ENCODE assay signal across 11 mouse cellular contexts in genomic region chr8:92129241-92130015, GRCm38 (mm10).
A peak's percentile ranks its signal among the peaks of the same experiment; 100 is the strongest.
DNase-seq lines count a peak whose midpoint lies in the region; ATAC-seq and TF ChIP-seq lines count a peak whose summit lies in the region.
"Had no signal": no experiment of that assay in that cellular context is flagged by ENCODE, and none has a peak within 500 bp of the region (broad histone marks: within the 10 kb centered on the region; RNA-seq: fewer than 3 reads in every experiment).

No protein-coding gene starts in this region.

- no peak overlapping the region for H3K27ac ChIP-seq in heart, embryonic 10.5 days
- no peak overlapping the region for H3K27ac ChIP-seq in midbrain, postnatal 0 days (ENCODE audit: low read depth, low read length)
- no peak overlapping the region for H3K27ac ChIP-seq in midbrain, embryonic 13.5 days
- H3K27ac ChIP-seq in stomach, postnatal 0 days (replicated peaks) = no peak overlapping the region
- H3K27ac ChIP-seq: midbrain, embryonic 12.5 days had no signal

- peaks cover 45% of the 10 kb centered on the region for H3K27me3 ChIP-seq in heart, embryonic 10.5 days (ENCODE audit: insufficient read depth, poor library complexity, severe bottlenecking)
- no peaks in the 10 kb centered on the region for H3K27me3 ChIP-seq in midbrain, postnatal 0 days (ENCODE audit: insufficient read depth, low read length)
- H3K27me3 ChIP-seq in midbrain, embryonic 13.5 days = peaks cover 73% of the 10 kb centered on the region
- no peaks in the 10 kb centered on the region; the same call in 1 of the 2 replicates for H3K27me3 ChIP-seq in stomach, postnatal 0 days (ENCODE audit: control insufficient read depth, insufficient read depth, low read length)
- H3K27me3 ChIP-seq: CH12.LX had no signal

- no peaks in the 10 kb centered on the region for H3K9me3 ChIP-seq in heart, embryonic 10.5 days
- no peaks in the 10 kb centered on the region for H3K9me3 ChIP-seq in midbrain, postnatal 0 days (ENCODE audit: low read length)
- H3K9me3 ChIP-seq in midbrain, embryonic 13.5 days = no peaks in the 10 kb centered on the region
- H3K9me3 ChIP-seq in stomach, postnatal 0 days (ENCODE audit: control insufficient read depth, low read length) = no peaks in the 10 kb centered on the region
- H3K9me3 ChIP-seq: midbrain, embryonic 12.5 days had no signal

- ATAC-seq in midbrain, postnatal 0 days (ENCODE audit: low FRiP score) = no peak
- ATAC-seq in midbrain, embryonic 13.5 days = no peak
- ATAC-seq in stomach, postnatal 0 days (ENCODE audit: low FRiP score, low TSS enrichment) = peak; percentile 29; the same call in 1 of the 2 replicates

- WGBS in heart, embryonic 10.5 days = 72% methylated on average over 6 of the region's 6 CpGs
- WGBS in midbrain, postnatal 0 days = 62% methylated on average over 6 of the region's 6 CpGs
- 71% methylated on average over 6 of the region's 6 CpGs for WGBS in midbrain, embryonic 13.5 days
- 20% methylated on average over 6 of the region's 6 CpGs for WGBS in stomach, postnatal 0 days

- H3K9ac ChIP-seq in midbrain, postnatal 0 days (replicated peaks; ENCODE audit: low read length, poor library complexity, severe bottlenecking) = no peak overlapping the region
- no peak overlapping the region for H3K9ac ChIP-seq in midbrain, embryonic 13.5 days (replicated peaks)
- no peak overlapping the region for H3K9ac ChIP-seq in stomach, postnatal 0 days (ENCODE audit: low read length)
- H3K9ac ChIP-seq: midbrain, embryonic 12.5 days had no signal

- no peak overlapping the region for H3K4me3 ChIP-seq in heart, embryonic 10.5 days
- no peak overlapping the region for H3K4me3 ChIP-seq in midbrain, postnatal 0 days (ENCODE audit: low read depth, low read length)
- H3K4me3 ChIP-seq in midbrain, embryonic 13.5 days (replicated peaks) = no peak overlapping the region
- no peak overlapping the region for H3K4me3 ChIP-seq in stomach, postnatal 0 days (ENCODE audit: low read depth, low read length)
- H3K4me3 ChIP-seq: midbrain, embryonic 12.5 days had no signal

- no peaks in the 10 kb centered on the region for H3K36me3 ChIP-seq in heart, embryonic 10.5 days
- no peaks in the 10 kb centered on the region for H3K36me3 ChIP-seq in midbrain, postnatal 0 days (ENCODE audit: insufficient read depth, low read length)
- H3K36me3 ChIP-seq in midbrain, embryonic 13.5 days = no peaks in the 10 kb centered on the region
- no peaks in the 10 kb centered on the region for H3K36me3 ChIP-seq in stomach, postnatal 0 days (ENCODE audit: control insufficient read depth, insufficient read depth, low read length)
- H3K36me3 ChIP-seq: midbrain, embryonic 12.5 days had no signal

- DNase-seq in heart, adult 11 months = peak; percentile 82
- no peak for DNase-seq in heart, embryonic 10.5 days (ENCODE audit: low spot score)
- DNase-seq in midbrain, postnatal 0 days (ENCODE audit: low spot score) = peak; percentile 59
- peak; percentile 8 to 14 for DNase-seq in kidney, postnatal 4 days
- DNase-seq in stomach, postnatal 0 days (ENCODE audit: low spot score) = no peak
- no peak for DNase-seq in right cerebral cortex, postnatal 4 days
- DNase-seq in embryo, embryonic 10.5 days (ENCODE audit: low spot score) = no peak
- DNase-seq: right cerebral cortex, postnatal 14 days had no signal

- TF ChIP-seq CTCF in midbrain, postnatal 0 days (IDR thresholded peaks at IDR 0.05) = no peak
- TF ChIP-seq CTCF in stomach, postnatal 0 days (IDR thresholded peaks at IDR 0.05; ENCODE audit: low read depth) = no peak

- TF ChIP-seq EP300 in stomach, postnatal 0 days (optimal IDR thresholded peaks at IDR 0.05) = no peak

- H3K4me1 ChIP-seq in heart, embryonic 10.5 days = peaks cover 35% of the 10 kb centered on the region
- no peaks in the 10 kb centered on the region for H3K4me1 ChIP-seq in midbrain, postnatal 0 days (ENCODE audit: insufficient read depth, low read length)
- H3K4me1 ChIP-seq in midbrain, embryonic 13.5 days (replicated peaks) = peaks cover 23% of the 10 kb centered on the region
- no peaks in the 10 kb centered on the region for H3K4me1 ChIP-seq in stomach, postnatal 0 days (replicated peaks; ENCODE audit: control insufficient read depth, insufficient read depth)

- H3K4me2 ChIP-seq in midbrain, postnatal 0 days (ENCODE audit: low read depth, low read length, poor library complexity, severe bottlenecking) = no peak overlapping the region
- no peak overlapping the region for H3K4me2 ChIP-seq in midbrain, embryonic 13.5 days (replicated peaks)
- no peak overlapping the region for H3K4me2 ChIP-seq in stomach, postnatal 0 days (replicated peaks; ENCODE audit: low read depth)
- H3K4me2 ChIP-seq: midbrain, embryonic 12.5 days had no signal

Comparison
In these comparisons a context has a peak if more than half of its experiments do, and no peak if none do; other contexts are left out.
1. DNase-seq: peak in heart, adult 11 months (single experiment), midbrain, postnatal 0 days (single experiment) and kidney, postnatal 4 days (2 of 2); none in heart, embryonic 10.5 days (single experiment), stomach, postnatal 0 days (single experiment), right cerebral cortex, postnatal 4 days (single experiment) and embryo, embryonic 10.5 days (single experiment).